Mouse (Mus musculus) cerebellum, adult 2 months (tissue): Measurements from ENCODE around the gene Erc1.

Experiments
- CTCF ChIP-seq: fragments of 200-500 bp; IDR thresholded peaks from 2 replicates; pipeline ENCODE4 v1.5.1; 2011; ENCODE audit warnings: low read depth, mild to moderate bottlenecking, control low read depth, low read length, moderate library complexity, borderline replicate concordance; ENCODE audit not compliant: insufficient read depth
- POLR2A ChIP-seq: fragments of 200-500 bp; IDR thresholded peaks from 2 replicates; pipeline ENCODE4 v1.6.1; 2011; ENCODE audit warnings: low read length, control low read depth, borderline replicate concordance; ENCODE audit not compliant: insufficient read depth

DNA sequence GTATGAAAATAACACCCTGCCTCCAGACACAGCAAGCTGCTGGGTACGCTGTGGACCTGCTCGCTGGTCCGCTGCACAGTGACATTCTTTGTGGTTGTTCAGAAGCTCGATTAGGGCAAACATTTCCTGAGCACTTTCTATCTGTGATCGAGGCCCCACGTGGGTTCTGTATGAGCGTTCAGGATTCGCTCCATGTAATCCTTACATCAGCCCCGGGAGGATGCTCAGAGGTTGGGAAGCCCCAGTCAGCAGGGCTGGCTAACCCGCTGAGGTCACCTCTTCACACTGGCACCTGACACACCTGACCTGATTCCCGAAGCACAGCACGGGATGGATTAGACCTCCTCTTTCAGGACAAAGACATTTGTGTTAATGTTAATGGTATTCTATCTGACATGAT is 312.1 kb downstream of the Erc1 start:
- TF ChIP-seq POLR2A: no peak
- no peak for TF ChIP-seq CTCF
